Mouse (Mus musculus) MEL-GATA-1-ER (cell line): ENCODE measurements around the gene Lmx1b.

Experiments used
- DNase-seq: peaks from one replicate; pipeline ENCODE4 v3.0.0-alpha.2; 2012; ENCODE audit warnings: low read depth; ENCODE audit errors: extremely low read depth

The Lmx1b gene

GRCm38 (mm10) chr2:33582457-33583060, 57.8 kb downstream of the Lmx1b start:
- DNase-seq: no peak

DNA sequence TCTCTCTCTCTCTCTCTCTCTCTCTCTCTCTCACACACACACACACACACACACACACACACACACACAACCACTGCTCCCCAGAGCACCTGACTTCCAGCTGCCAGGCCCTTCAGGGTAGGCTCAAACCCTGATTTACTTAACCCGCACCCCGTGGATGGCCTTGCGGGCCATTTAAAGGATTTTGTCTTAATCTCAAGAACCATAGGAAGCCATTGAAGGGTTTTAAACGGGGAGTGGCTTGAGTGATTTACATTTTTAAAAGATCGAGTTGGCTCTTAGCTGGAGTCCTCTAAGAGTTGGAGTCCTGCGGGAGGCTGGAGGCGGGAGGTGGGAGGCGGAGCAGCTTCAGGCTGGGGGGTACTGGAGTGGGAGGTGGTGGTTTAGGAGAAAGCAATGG, 58.4 kb downstream of the Lmx1b start:
- DNase-seq: no peak

GRCm38 (mm10) chr2:33581449-33581777, 58.9 kb downstream of the Lmx1b start:
- DNase-seq: no peak

DNA sequence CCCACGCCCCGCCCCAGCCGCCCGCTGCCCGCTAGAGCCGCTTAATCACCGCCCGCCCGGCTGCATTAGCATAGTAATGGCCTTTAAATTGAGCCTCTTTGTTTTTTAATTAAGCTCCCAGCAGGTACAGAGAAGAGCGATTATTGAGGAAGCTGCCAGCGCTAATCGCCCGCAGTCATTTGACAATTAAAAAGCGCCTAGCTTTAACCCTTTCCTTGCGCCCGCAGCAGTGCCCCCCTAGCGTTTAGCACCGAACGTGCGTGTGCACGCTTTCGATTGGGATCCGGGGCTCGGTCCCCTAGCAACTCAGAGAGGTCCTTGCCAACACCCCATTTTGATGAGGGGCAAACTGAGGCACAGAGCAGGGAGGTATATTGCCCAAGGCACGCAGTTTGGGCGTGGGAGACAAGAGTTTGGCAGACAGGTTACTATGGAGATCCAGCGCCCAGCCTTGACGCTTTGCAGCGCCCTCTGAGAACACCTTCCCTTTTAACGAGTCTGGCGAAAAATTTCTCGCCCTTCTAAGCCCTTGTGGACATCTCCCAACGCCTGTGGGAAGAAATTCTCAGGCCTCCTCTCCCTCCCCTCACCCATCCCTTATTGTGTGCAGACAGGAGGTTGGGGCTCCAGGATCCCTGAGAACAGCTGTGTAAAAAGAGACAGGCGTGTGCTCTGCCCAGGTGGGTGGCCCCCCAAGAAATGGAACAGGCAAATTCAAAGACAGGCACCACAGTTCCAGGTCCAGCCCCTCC, 59.4 kb downstream of the Lmx1b start:
- no peak for DNase-seq

- DNase-seq: no peak
Observed at GRCm38 (mm10) chr2:33575406-33575805, 64.9 kb downstream of the Lmx1b start.

- no peak for DNase-seq
Observed at GRCm38 (mm10) chr2:33573075-33573474, 67.2 kb downstream of the Lmx1b start.

- no peak for DNase-seq
Observed at GRCm38 (mm10) chr2:33571219-33571824, 69.0 kb downstream of the Lmx1b start.

DNA sequence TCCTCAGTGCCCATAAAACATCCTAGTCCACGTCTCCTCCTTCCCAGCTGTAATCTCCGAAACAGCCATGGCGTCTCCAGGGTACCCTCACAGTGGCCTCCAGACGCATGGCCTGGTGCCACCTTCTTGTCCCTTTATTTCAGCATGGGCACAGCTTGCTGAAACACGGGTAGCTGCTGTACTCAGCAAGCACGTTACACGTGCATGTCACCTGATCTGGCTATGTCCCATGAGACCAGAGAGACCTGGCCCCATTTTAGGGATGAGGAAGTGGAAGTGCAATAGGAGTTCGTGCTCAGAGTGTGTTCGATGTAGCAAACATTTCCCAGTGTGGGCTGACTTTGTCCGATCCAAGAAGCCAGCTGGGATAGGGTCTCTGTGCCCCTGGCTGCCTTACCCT, 70.6 kb downstream of the Lmx1b start:
- no peak for DNase-seq

DNA sequence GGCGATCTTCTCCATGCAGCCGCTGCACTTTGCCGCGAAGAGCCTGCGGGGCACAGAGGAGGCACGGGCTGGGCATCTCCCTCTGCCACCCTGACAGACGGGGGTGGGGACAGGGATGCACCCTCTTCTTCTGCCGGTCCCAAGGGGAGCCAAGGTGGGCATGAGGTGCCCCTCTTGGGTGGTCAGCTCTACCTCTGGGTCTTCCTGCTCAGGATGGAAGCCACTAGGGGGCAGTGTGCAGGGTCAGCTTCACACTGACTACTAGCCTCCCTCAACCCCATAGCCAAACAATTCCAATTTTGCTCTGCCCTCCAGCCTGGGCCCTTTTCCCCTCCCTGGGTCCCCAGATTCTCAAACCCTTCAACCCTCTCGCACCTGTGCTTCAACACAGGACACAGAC, 71.1 kb downstream of the Lmx1b start:
- DNase-seq: no peak

GRCm38 (mm10) chr2:33565886-33566285, 74.4 kb downstream of the Lmx1b start:
- DNase-seq: no peak

DNA sequence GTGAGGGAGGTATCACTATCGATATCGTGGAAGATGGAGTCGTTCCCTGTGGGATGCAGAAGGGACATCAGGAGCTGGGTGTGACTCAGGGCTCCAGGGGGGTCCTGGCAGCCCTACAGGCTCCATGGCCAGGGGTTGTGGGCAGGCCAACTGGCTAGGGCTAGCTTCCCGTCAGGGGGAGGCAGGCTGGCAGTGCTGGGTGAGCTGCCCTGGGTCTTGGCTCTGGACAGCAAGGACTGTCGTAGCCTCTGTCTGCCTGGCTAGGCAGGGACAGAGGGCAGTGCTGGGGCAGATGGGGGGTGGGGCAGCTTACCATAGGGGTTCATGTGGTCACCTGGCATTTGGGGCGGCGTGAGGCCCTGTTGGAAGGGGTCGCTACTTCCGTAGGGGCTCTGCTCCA, 75.6 kb downstream of the Lmx1b start:
- DNase-seq: no peak

DNA sequence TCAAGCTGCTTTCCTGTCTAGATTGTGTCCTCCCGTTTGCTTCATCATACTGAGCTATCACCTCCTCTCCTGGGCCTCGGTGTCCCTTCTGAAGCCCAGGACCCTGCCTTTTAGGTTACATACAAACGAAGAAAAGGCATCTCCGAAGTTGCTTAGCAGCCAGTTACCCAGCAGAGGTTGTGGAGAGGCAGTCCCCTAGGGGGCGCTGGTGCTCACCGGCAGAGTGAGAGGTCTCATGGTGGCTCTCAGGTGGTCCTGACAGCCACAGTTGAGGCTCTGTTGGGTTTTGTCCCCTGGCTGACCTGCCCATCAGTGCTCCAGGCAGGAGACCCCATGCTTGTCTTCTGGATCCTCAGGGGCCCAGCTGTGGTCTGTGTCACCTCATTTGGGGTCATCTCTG, 80.6 kb downstream of the Lmx1b start:
- peak; percentile 7 for DNase-seq

GRCm38 (mm10) chr2:33559334-33559733, 81.0 kb downstream of the Lmx1b start:
- DNase-seq: no peak

DNA sequence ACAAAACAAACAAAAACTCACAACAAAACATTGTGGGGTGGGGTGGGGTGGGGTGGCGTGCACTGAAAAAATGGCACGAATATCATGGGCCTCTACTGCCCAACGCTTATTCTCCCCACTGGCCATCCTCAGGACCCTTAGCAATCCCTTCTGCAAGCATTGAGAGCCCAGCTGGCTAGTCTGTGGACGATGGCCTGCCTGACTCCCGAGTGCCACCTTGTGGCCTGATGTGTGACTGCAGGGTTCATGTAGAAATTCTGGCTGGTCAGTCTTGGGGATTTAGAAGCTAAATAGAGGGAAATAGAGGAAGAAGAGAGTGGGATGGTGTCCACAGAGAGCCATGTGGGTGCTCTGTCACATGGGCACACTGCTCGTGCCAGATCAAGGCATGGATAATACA, 82.1 kb downstream of the Lmx1b start:
- DNase-seq: peak; percentile 25

- DNase-seq: no peak
Observed at GRCm38 (mm10) chr2:33555573-33555972, 84.7 kb downstream of the Lmx1b start.

DNA sequence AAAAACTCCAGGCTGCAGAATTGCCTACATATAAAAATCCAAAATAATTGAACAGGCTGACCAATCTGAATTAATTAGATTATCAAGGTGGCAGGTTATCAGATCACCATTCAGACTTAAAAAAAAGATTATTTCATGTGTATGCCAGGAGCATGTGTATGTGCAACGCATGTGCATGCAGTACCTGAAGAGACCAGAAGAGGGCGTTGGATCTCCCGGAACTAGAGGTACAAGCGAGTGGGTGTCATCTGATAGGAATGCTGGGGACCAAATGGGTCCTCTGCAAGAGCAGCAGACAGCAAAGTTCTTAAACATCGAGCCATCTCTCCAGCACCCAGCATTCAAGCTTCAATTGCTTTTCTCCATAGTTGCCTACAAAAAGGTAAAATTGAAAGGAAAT, 87.6 kb downstream of the Lmx1b start:
- peak; percentile 12 for DNase-seq

- no peak for DNase-seq
Observed at GRCm38 (mm10) chr2:33547595-33547994, 92.7 kb downstream of the Lmx1b start.

DNA sequence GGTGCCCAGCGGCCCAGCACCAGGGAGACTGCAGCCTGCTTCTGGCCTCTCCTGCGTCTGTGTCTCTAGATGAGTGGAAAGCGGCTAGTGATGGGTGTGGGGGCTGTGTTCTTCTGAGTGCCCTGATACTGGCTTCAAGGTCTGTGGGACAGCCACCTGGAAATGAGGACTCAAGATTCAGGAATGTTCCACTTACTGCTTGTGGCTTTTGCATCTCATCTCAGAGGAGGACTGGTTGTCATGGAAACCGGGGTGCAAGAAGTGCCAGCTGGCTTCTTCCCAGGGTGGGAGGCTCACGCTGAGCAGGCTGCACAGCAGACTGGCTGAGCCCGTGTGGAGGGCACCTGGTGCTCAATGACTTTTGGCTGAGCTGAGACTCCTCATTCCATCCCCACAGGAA, 93.4 kb downstream of the Lmx1b start:
- DNase-seq: no peak

- DNase-seq: no peak
Observed at GRCm38 (mm10) chr2:33546051-33546450, 94.3 kb downstream of the Lmx1b start.

GRCm38 (mm10) chr2:33544781-33545566, 95.3 kb downstream of the Lmx1b start:
- no peak for DNase-seq

- DNase-seq: no peak
Observed at GRCm38 (mm10) chr2:33544203-33544762, 96.0 kb downstream of the Lmx1b start.
